Mouse (Mus musculus) megakaryocyte-erythroid progenitor cell, adult 5-6 weeks (primary cell): Measurements from ENCODE around the gene Slc22a12. TPM values are rescaled to one million over a fixed set of nuclear protein-coding genes. Genes with fewer than 3 reads are reported as not detected.

Source experiments
- ATAC-seq: replicated peaks from 2 replicates; pipeline ENCODE4 v1.8.0; 2016; ENCODE audit warnings: mild to moderate bottlenecking, inconsistent platforms; ENCODE audit not compliant: severe bottlenecking, poor library complexity, low FRiP score, low TSS enrichment
- total RNA-seq, 2 experiments: library from RNA; stranded (forward) in 1 of 2; stranded (reverse) in 1 of 2; fragments of 200-1000, 215-1000 nt in 1 of 2; fragments of >200 nt in 1 of 2; fragmentation: Nextera tagmentation in 1 of 2; gene quantifications; 2 replicates each; pipeline ENCODE4 v1.2.3; 2014 to 2017

Slc22a12 gene
- total RNA-seq, 2 experiments from 2014 or later, result not detected

- no peak for ATAC-seq
Measured at GRCm38 (mm10) chr19:6522289-6522688, 20.5 kb downstream of the Slc22a12 start.

DNA sequence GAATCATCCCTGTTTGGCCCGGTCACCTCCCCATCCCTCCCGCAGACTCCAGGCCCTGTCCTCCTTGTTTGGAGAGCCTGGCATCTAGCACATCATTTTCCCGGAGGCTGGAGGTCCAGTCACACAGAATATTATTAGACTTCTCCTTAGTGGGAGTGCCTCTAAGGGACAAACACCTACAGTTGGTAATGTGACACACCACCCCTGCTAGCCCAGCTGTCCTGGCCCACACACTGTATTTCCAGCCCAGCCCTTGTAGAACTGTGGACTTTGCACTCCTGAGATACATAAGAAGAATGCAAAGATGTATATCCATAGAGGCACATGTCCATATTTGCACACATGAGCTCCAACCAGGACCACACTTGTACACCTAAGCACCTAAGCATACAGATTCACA, 21.2 kb downstream of the Slc22a12 start:
- ATAC-seq, result no peak

DNA sequence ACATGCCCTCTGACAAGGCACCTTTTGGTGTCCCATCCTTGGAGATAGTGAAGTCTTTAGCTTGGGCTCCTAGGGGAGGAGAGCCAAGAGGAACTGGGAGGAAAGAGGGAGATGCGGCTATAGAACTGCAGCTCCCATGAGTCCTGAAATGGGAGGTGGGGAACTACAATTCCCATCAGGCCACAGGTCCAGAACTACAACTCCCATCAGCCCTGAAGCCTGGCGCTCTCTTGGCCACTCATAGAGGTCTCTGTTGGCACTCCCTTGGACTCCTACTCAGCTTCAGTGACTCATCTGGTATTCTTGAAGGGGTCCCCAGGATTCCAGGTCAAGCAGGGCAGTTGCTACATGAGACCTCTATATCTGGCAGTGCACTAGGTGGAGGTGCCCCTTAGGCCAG, 23.3 kb downstream of the Slc22a12 start:
- no peak for ATAC-seq

GRCm38 (mm10) chr19:6518601-6519000, 24.2 kb downstream of the Slc22a12 start:
- ATAC-seq, result no peak

DNA sequence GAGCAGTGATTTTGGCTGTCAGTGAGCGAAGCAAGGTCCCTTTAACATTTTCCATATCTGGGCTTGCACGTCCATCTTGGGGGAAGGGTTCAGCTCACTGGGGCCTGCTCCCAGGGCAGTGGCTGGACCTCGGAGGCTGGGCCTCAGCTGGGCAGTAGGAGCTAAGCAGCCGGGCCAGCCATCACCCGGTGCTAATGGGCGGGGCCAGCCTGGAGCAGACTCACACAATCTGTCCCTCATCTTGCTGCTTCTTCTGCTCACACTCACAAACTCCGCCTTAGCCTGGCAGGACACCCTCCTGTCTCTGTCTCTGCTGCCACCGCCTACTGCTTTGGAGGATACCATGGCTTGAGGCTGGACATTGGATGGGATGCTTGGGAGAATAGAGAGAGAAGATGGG, 26.7 kb downstream of the Slc22a12 start:
- no peak for ATAC-seq

GRCm38 (mm10) chr19:6515448-6515847, 27.4 kb downstream of the Slc22a12 start:
- no peak for ATAC-seq

- ATAC-seq, result no peak
Measured at GRCm38 (mm10) chr19:6514940-6515339, 27.9 kb downstream of the Slc22a12 start.

GRCm38 (mm10) chr19:6513389-6514139, 29.3 kb downstream of the Slc22a12 start:
- ATAC-seq, result no peak

DNA sequence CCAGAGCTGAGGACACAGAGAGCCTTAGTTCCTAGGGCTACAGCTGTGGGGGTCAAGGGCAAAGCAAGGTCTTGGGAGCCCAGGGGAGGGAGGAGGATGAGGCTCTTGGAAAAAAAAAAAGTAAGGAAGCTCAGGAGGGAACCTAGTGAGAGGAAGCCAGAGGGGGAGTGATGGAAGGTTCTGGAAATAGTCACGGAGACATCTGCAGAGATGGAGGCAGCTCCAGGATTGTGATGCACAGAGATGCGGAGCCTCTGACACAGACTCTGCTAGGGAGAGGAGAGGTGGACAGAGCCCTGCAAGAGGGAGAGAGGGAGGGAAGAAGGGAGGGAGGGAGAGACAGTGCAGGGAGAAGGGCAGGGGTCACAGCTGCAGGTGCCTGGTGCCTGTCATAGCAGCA, 32.3 kb downstream of the Slc22a12 start:
- ATAC-seq, result no peak

DNA sequence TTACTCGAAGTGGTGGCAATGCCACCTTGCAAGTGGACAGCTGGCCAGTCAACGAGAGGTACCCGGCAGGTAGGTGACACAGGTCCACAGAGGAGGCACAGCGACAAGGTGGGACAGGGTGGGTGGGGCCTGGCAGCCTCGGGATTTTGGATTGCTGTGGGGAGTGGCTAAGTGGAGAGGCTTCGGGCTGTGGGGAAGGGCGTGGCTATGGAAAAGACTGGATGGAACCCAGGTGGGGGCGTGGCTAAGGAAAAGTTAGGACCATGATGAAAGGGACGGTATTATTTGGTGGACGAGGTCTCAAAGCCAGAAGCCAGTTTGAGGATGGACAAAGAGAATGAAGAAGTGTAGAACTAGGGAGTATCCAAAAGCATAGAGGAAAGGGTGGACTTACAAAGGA, 33.0 kb downstream of the Slc22a12 start:
- no peak for ATAC-seq

GRCm38 (mm10) chr19:6507393-6507792, 35.4 kb downstream of the Slc22a12 start:
- ATAC-seq, result no peak

GRCm38 (mm10) chr19:6504656-6505045, 38.2 kb downstream of the Slc22a12 start:
- no peak for ATAC-seq

GRCm38 (mm10) chr19:6503926-6504655, 38.7 kb downstream of the Slc22a12 start:
- ATAC-seq, result no peak

GRCm38 (mm10) chr19:6502543-6503319, 40.1 kb downstream of the Slc22a12 start:
- ATAC-seq, result 0 out of 2 replicates have a peak, but pooled peaks have one; percentile 36

GRCm38 (mm10) chr19:6502035-6502541, 40.7 kb downstream of the Slc22a12 start:
- ATAC-seq, result 0 out of 2 replicates have a peak, but pooled peaks have one; percentile 33

DNA sequence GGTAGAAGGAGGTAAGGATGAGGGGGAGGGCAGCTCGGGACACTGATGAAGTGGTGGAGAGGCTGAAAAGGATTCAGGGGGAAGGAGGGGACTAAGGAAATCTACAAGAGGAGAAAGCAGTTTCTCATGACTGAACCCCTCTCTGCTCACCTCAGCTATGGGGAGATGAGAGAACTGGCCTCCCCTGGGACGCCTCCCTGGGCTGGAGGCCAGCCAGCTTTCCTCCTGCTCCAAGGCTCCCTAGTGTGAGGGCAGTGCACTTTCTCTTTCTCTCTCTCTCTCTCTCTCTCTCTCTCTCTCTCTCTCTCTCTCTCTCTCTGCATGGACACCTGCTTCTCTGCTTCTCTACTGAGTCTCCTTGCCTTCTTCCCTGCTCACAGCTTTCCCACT, 42.2 kb downstream of the Slc22a12 start:
- ATAC-seq, result no peak

DNA sequence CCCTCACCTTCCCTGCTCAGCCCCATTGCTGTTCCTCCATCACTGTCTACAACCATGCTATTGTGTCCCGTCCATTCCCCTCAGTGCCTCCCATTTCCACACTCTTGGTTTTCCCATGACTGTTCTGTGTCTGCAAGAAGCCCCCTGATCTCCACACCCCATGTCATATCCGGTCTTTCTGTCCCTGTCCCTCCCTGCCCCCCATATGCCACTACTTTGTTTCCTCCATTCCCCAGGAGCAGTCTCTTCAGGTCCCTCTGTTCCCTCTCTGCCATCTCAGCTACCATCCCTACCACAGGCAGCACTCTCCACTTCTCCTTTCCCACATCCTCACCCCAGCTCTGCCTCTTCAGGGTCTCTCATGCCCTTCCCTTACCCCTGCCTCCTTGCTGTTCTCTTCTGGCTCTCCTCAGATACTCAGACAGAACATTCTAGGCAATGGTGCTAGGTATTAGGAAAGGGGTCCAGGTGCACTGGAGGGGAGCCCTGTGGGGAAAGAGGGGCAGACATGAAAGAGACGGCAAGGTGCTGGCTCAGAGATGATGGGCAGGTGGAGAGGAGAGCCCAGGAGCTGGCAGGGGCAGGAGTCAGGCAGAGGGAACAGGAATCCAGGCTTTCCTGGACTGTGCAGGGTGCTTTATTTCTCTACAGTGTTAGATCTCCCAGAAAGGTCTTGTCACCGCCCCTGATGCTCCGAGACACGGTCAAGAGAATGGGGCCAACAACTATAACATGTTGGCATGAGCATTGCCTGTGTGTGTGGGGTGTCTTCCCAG, 42.8 kb downstream of the Slc22a12 start:
- no peak for ATAC-seq

DNA sequence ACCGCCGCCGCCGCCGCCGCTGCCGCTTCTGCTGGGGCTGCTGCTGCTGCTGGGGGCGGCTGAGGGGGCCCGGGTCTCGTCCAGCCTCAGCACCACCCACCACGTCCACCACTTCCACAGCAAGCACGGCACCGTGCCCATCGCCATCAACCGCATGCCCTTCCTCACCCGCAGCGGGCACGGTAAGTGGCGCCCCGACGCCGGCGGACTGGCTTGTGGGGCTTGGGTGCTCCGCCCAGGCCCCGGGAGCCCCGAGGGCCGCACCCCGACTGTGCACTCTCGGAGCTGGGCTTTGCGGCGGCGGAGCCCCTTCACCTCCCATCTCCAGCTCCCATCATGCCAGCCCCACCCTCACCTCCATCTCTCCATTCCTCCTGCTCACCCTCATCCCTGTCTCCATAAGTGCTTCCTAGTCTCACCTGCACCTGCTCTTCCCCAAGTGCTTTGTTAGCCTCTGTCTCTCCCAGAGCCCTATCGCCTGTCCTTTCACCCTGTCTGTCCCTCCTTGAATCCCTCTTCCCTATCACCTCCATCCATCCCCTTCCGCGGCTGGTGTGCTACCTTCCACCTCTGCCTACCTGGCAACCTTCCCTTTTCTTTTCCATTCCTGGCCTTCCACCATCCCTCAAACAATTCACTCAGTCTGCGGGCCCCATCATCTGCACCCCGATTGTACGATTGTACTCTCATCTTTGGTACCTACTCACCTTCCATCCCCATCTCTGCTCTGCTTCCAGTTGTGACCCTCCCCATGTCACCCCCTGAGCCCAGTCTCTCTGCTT, 44.3 kb downstream of the Slc22a12 start:
- no peak for ATAC-seq

DNA sequence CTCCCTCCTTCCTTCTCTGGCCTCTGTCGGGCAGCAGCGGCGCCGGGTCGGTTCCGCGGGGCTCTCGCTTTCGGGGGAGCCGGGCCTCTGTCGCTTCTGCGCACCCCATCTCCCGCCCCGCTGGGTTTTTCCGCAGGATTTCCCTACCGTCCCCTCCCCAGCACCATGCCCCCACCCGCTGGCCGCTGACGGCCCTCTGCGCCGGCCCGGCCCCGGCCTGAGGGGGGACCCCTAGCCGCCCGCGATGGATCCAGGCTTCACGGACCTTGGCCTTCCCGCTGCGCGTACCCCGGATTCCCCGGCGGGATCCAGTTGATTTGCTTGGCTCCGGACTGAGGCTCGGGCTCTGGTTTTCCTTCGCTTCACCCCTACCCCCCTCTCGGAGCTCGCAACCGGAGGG, 45.0 kb downstream of the Slc22a12 start:
- no peak for ATAC-seq
